Mouse (Mus musculus): ENCODE measurements around the gene Chrm1. TPM values are rescaled to one million over a fixed set of nuclear protein-coding genes. Genes with fewer than 3 reads are reported as not detected.

The Chrm1 gene
- polyA plus RNA-seq, 1 experiment from 2014 or later: 0.11 TPM

Other genes starting within 250 kb of the Chrm1 start
- 15.7 and 16.3 TPM in 2 replicates for gene Slc22a8, start 72.5 kb upstream of the Chrm1 start, polyA plus RNA-seq (2015; fragmentation: Nextera tagmentation; extraction: Ambion mirVana)
- 48.8 and 59.4 TPM in 2 replicates for gene Slc22a6, start 45.8 kb upstream of the Chrm1 start, polyA plus RNA-seq (2015; fragmentation: Nextera tagmentation; extraction: Ambion mirVana)
- gene Slc3a2, start 59.6 kb downstream of the Chrm1 start, polyA plus RNA-seq (2015; fragmentation: Nextera tagmentation; extraction: Ambion mirVana): 141 and 146 TPM in 2 replicates
- 101 and 108 TPM in 2 replicates for gene Wdr74, start 72.0 kb downstream of the Chrm1 start, polyA plus RNA-seq (2015; fragmentation: Nextera tagmentation; extraction: Ambion mirVana)
- 1.9 and 2.0 TPM in 2 replicates for gene 1700092M07Rik, start 76.9 kb downstream of the Chrm1 start, polyA plus RNA-seq (2015; fragmentation: Nextera tagmentation; extraction: Ambion mirVana)
- 150 and 154 TPM in 2 replicates for gene Stx5a, start 77.6 kb downstream of the Chrm1 start, polyA plus RNA-seq (2015; fragmentation: Nextera tagmentation; extraction: Ambion mirVana)
- gene Nxf1, start 93.3 kb downstream of the Chrm1 start, polyA plus RNA-seq (2015; fragmentation: Nextera tagmentation; extraction: Ambion mirVana): 213 and 218 TPM in 2 replicates
- 197 and 215 TPM in 2 replicates for gene Tmem223, start 107.2 kb downstream of the Chrm1 start, polyA plus RNA-seq (2015; fragmentation: Nextera tagmentation; extraction: Ambion mirVana)
- 89.4 and 92.5 TPM in 2 replicates for gene Tmem179b, start 110.7 kb downstream of the Chrm1 start, polyA plus RNA-seq (2015; fragmentation: Nextera tagmentation; extraction: Ambion mirVana)
- gene Taf6l, start 122.6 kb downstream of the Chrm1 start, polyA plus RNA-seq (2015; fragmentation: Nextera tagmentation; extraction: Ambion mirVana): 37.2 and 39.0 TPM in 2 replicates
- 168 and 176 TPM in 2 replicates for gene Polr2g, start 134.8 kb downstream of the Chrm1 start, polyA plus RNA-seq (2015; fragmentation: Nextera tagmentation; extraction: Ambion mirVana)
- 6.2 and 6.4 TPM in 2 replicates for gene Zbtb3, start 138.8 kb downstream of the Chrm1 start, polyA plus RNA-seq (2015; fragmentation: Nextera tagmentation; extraction: Ambion mirVana)
- gene Ttc9c, start 155.5 kb downstream of the Chrm1 start, polyA plus RNA-seq (2015; fragmentation: Nextera tagmentation; extraction: Ambion mirVana): 53.0 and 63.0 TPM in 2 replicates
- gene Hnrnpul2, start 156.2 kb downstream of the Chrm1 start, polyA plus RNA-seq (2015; fragmentation: Nextera tagmentation; extraction: Ambion mirVana): 5.4 and 5.9 TPM in 2 replicates
- gene AC129217.1, start 166.0 kb downstream of the Chrm1 start, polyA plus RNA-seq (2015; fragmentation: Nextera tagmentation; extraction: Ambion mirVana): not detected in 2 replicates
- 56.7 and 62.4 TPM in 2 replicates for gene Bscl2, start 173.7 kb downstream of the Chrm1 start, polyA plus RNA-seq (2015; fragmentation: Nextera tagmentation; extraction: Ambion mirVana)
- 3.2 and 5.4 TPM in 2 replicates for gene Gng3, start 175.4 kb downstream of the Chrm1 start, polyA plus RNA-seq (2015; fragmentation: Nextera tagmentation; extraction: Ambion mirVana)
- gene Lrrn4cl, start 187.0 kb downstream of the Chrm1 start, polyA plus RNA-seq (2015; fragmentation: Nextera tagmentation; extraction: Ambion mirVana): 0.75 and 1.0 TPM in 2 replicates
- 195 and 197 TPM in 2 replicates for gene Ubxn1, start 207.7 kb downstream of the Chrm1 start, polyA plus RNA-seq (2015; fragmentation: Nextera tagmentation; extraction: Ambion mirVana)
- gene Uqcc3, start 217.1 kb downstream of the Chrm1 start, polyA plus RNA-seq (2015; fragmentation: Nextera tagmentation; extraction: Ambion mirVana): 69.3 and 71.4 TPM in 2 replicates
- gene Lbhd1, start 219.9 kb downstream of the Chrm1 start, polyA plus RNA-seq (2015; fragmentation: Nextera tagmentation; extraction: Ambion mirVana): 78.4 and 84.3 TPM in 2 replicates
- gene Gm49403, start 220.1 kb downstream of the Chrm1 start, polyA plus RNA-seq (2015; fragmentation: Nextera tagmentation; extraction: Ambion mirVana): not detected in 2 replicates
- gene 1810009A15Rik, start 225.1 kb downstream of the Chrm1 start, polyA plus RNA-seq (2015; fragmentation: Nextera tagmentation; extraction: Ambion mirVana): 93.0 and 94.3 TPM in 2 replicates
- gene Gm49416, start 225.1 kb downstream of the Chrm1 start, polyA plus RNA-seq (2015; fragmentation: Nextera tagmentation; extraction: Ambion mirVana): 1.2 TPM in 1 of 2 replicates, not detected in the other
- 49.5 and 53.1 TPM in 2 replicates for gene Ints5, start 229.2 kb downstream of the Chrm1 start, polyA plus RNA-seq (2015; fragmentation: Nextera tagmentation; extraction: Ambion mirVana)
- gene Ganab, start 234.3 kb downstream of the Chrm1 start, polyA plus RNA-seq (2015; fragmentation: Nextera tagmentation; extraction: Ambion mirVana): 146 and 151 TPM in 2 replicates

All from kidney, embryonic 16.5 days (tissue).